Mouse (Mus musculus): ENCODE measurements at regions not wholly inside any gene's neighbourhood (a gene's known extent, or its start where the extent isn't known, plus 50 kb on each side); places are given as distances from the start of the nearest gene placed in this dataset.

- no peak for ATAC-seq
- no peak overlapping the region for H3K4me2 ChIP-seq (ENCODE audit: low read length)
- no peak overlapping the region for H3K4me3 ChIP-seq (ENCODE audit: low read length)
- no peaks in the 10 kb centered on the region for H3K36me3 ChIP-seq (ENCODE audit: control insufficient read depth, insufficient read depth, low read length)
- no peak overlapping the region for H3K27ac ChIP-seq (ENCODE audit: low read depth, low read length)
- WGBS, result 57% methylated on average over 5 of the region's 5 CpGs
- H3K27me3 ChIP-seq (replicated peaks; ENCODE audit: control insufficient read depth, insufficient read depth, low read length), result no peaks in the 10 kb centered on the region
- no peaks in the 10 kb centered on the region for H3K9me3 ChIP-seq (ENCODE audit: control insufficient read depth, low read length)
- no peaks in the 10 kb centered on the region for H3K4me1 ChIP-seq (ENCODE audit: control insufficient read depth, insufficient read depth, low read depth, low read length)
- no peak overlapping the region for H3K9ac ChIP-seq (ENCODE audit: low read depth, low read length)
Observed at GRCm38 (mm10) chr17:51357690-51358361, 178.7 kb upstream of the Tbc1d5 start.

GRCm38 (mm10) chr17:51356447-51356846 lies 177.3 kb upstream of the Tbc1d5 start:
- peak overlapping the region; percentile 27; the same call in 1 of the 2 replicates for H3K4me2 ChIP-seq (ENCODE audit: low read length)
- no peaks in the 10 kb centered on the region for H3K9me3 ChIP-seq (ENCODE audit: control insufficient read depth, low read length)
- WGBS, result 52% methylated on average over 8 of the region's 8 CpGs
- no peak for ATAC-seq
- H3K9ac ChIP-seq (ENCODE audit: low read depth, low read length), result no peak overlapping the region
- H3K4me1 ChIP-seq (ENCODE audit: control insufficient read depth, insufficient read depth, low read depth, low read length), result no peaks in the 10 kb centered on the region
- H3K4me3 ChIP-seq (ENCODE audit: low read length), result no peak overlapping the region
- H3K36me3 ChIP-seq (ENCODE audit: control insufficient read depth, insufficient read depth, low read length), result no peaks in the 10 kb centered on the region
- H3K27me3 ChIP-seq (replicated peaks; ENCODE audit: control insufficient read depth, insufficient read depth, low read length), result no peaks in the 10 kb centered on the region
- no peak overlapping the region for H3K27ac ChIP-seq (ENCODE audit: low read depth, low read length)

- WGBS, result 75% methylated on average over 7 of the region's 7 CpGs
- no peak overlapping the region for H3K4me3 ChIP-seq (ENCODE audit: low read length)
- H3K4me2 ChIP-seq (ENCODE audit: low read length), result peak overlapping the region; percentile 16; the same call in 1 of the 2 replicates
- no peak overlapping the region for H3K9ac ChIP-seq (ENCODE audit: low read depth, low read length)
- no peaks in the 10 kb centered on the region for H3K4me1 ChIP-seq (ENCODE audit: control insufficient read depth, insufficient read depth, low read depth, low read length)
- ATAC-seq, result no peak
- H3K36me3 ChIP-seq (ENCODE audit: control insufficient read depth, insufficient read depth, low read length), result no peaks in the 10 kb centered on the region
- H3K27ac ChIP-seq (ENCODE audit: low read depth, low read length), result no peak overlapping the region
- H3K27me3 ChIP-seq (replicated peaks; ENCODE audit: control insufficient read depth, insufficient read depth, low read length), result no peaks in the 10 kb centered on the region
- H3K9me3 ChIP-seq (ENCODE audit: control insufficient read depth, low read length), result no peaks in the 10 kb centered on the region
Observed at GRCm38 (mm10) chr17:51321868-51322267, 142.7 kb upstream of the Tbc1d5 start.

- H3K9ac ChIP-seq (ENCODE audit: low read depth, low read length), result no peak overlapping the region
- H3K27me3 ChIP-seq (replicated peaks; ENCODE audit: control insufficient read depth, insufficient read depth, low read length), result no peaks in the 10 kb centered on the region
- peak; percentile 76; the same call in 1 of the 2 replicates for ATAC-seq
- no peaks in the 10 kb centered on the region for H3K9me3 ChIP-seq (ENCODE audit: control insufficient read depth, low read length)
- no peaks in the 10 kb centered on the region for H3K4me1 ChIP-seq (ENCODE audit: control insufficient read depth, insufficient read depth, low read depth, low read length)
- WGBS, result 54% methylated on average over 5 of the region's 5 CpGs
- no peak overlapping the region for H3K4me3 ChIP-seq (ENCODE audit: low read length)
- no peak overlapping the region for H3K4me2 ChIP-seq (ENCODE audit: low read length)
- H3K27ac ChIP-seq (ENCODE audit: low read depth, low read length), result no peak overlapping the region
- no peaks in the 10 kb centered on the region for H3K36me3 ChIP-seq (ENCODE audit: control insufficient read depth, insufficient read depth, low read length)
Observed at GRCm38 (mm10) chr17:51321025-51321424, 141.9 kb upstream of the Tbc1d5 start.

- no peaks in the 10 kb centered on the region for H3K27me3 ChIP-seq (replicated peaks; ENCODE audit: control insufficient read depth, insufficient read depth, low read length)
- H3K27ac ChIP-seq (ENCODE audit: low read depth, low read length), result no peak overlapping the region
- no peaks in the 10 kb centered on the region for H3K9me3 ChIP-seq (ENCODE audit: control insufficient read depth, low read length)
- no peak overlapping the region for H3K4me3 ChIP-seq (ENCODE audit: low read length)
- no peaks in the 10 kb centered on the region for H3K4me1 ChIP-seq (ENCODE audit: control insufficient read depth, insufficient read depth, low read depth, low read length)
- H3K36me3 ChIP-seq (ENCODE audit: control insufficient read depth, insufficient read depth, low read length), result no peaks in the 10 kb centered on the region
- H3K9ac ChIP-seq (ENCODE audit: low read depth, low read length), result no peak overlapping the region
- H3K4me2 ChIP-seq (ENCODE audit: low read length), result peak overlapping the region; percentile 31
- ATAC-seq, result peak; percentile 58; the same call in 1 of the 2 replicates
- 46% methylated on average over 14 of the region's 14 CpGs for WGBS
Observed at GRCm38 (mm10) chr17:51304964-51305363, 125.8 kb upstream of the Tbc1d5 start.

- Histone ChIP-seq H3K27me3 (replicated peaks; ENCODE audit: control insufficient read depth, insufficient read depth, low read length) (no peaks in the 10 kb centered on the region), H3K9ac (ENCODE audit: low read depth, low read length) (no peak overlapping the region), H3K36me3 (ENCODE audit: control insufficient read depth, insufficient read depth, low read length) (no peaks in the 10 kb centered on the region), H3K4me2 (ENCODE audit: low read length) (no peak overlapping the region), H3K4me3 (ENCODE audit: low read length) (no peak overlapping the region), H3K27ac (ENCODE audit: low read depth, low read length) (no peak overlapping the region), H3K9me3 (ENCODE audit: control insufficient read depth, low read length) (no peaks in the 10 kb centered on the region), H3K4me1 (ENCODE audit: control insufficient read depth, insufficient read depth, low read depth, low read length) (no peaks in the 10 kb centered on the region)
- no peak for ATAC-seq
- WGBS, result 94% methylated on average over 1 of the region's 1 CpGs
Observed at GRCm38 (mm10) chr17:51290741-51291140, 111.6 kb upstream of the Tbc1d5 start.

GRCm38 (mm10) chr17:51288751-51289150 lies 109.6 kb upstream of the Tbc1d5 start:
- ATAC-seq, result no peak
- H3K9ac ChIP-seq (ENCODE audit: low read depth, low read length), result no peak overlapping the region
- 81% methylated on average over 7 of the region's 7 CpGs for WGBS
- H3K36me3 ChIP-seq (ENCODE audit: control insufficient read depth, insufficient read depth, low read length), result no peaks in the 10 kb centered on the region
- no peaks in the 10 kb centered on the region for H3K9me3 ChIP-seq (ENCODE audit: control insufficient read depth, low read length)
- H3K4me2 ChIP-seq (ENCODE audit: low read length), result no peak overlapping the region
- H3K4me3 ChIP-seq (ENCODE audit: low read length), result no peak overlapping the region
- H3K4me1 ChIP-seq (ENCODE audit: control insufficient read depth, insufficient read depth, low read depth, low read length), result no peaks in the 10 kb centered on the region
- no peaks in the 10 kb centered on the region for H3K27me3 ChIP-seq (replicated peaks; ENCODE audit: control insufficient read depth, insufficient read depth, low read length)
- no peak overlapping the region for H3K27ac ChIP-seq (ENCODE audit: low read depth, low read length)

- H3K4me1 ChIP-seq (ENCODE audit: control insufficient read depth, insufficient read depth, low read depth, low read length), result no peaks in the 10 kb centered on the region
- no peak overlapping the region for H3K27ac ChIP-seq (ENCODE audit: low read depth, low read length)
- no peak for ATAC-seq
- 87% methylated on average over 8 of the region's 8 CpGs for WGBS
- H3K4me2 ChIP-seq (ENCODE audit: low read length), result no peak overlapping the region
- H3K36me3 ChIP-seq (ENCODE audit: control insufficient read depth, insufficient read depth, low read length), result no peaks in the 10 kb centered on the region
- no peak overlapping the region for H3K9ac ChIP-seq (ENCODE audit: low read depth, low read length)
- no peak overlapping the region for H3K4me3 ChIP-seq (ENCODE audit: low read length)
- no peaks in the 10 kb centered on the region for H3K27me3 ChIP-seq (replicated peaks; ENCODE audit: control insufficient read depth, insufficient read depth, low read length)
- no peaks in the 10 kb centered on the region for H3K9me3 ChIP-seq (ENCODE audit: control insufficient read depth, low read length)
Observed at GRCm38 (mm10) chr17:51287878-51288277, 108.7 kb upstream of the Tbc1d5 start.

- Histone ChIP-seq H3K4me1 (ENCODE audit: control insufficient read depth, insufficient read depth, low read depth, low read length) (no peaks in the 10 kb centered on the region), H3K27ac (ENCODE audit: low read depth, low read length) (no peak overlapping the region), H3K27me3 (replicated peaks; ENCODE audit: control insufficient read depth, insufficient read depth, low read length) (no peaks in the 10 kb centered on the region), H3K9me3 (ENCODE audit: control insufficient read depth, low read length) (no peaks in the 10 kb centered on the region), H3K4me2 (ENCODE audit: low read length) (no peak overlapping the region), H3K9ac (ENCODE audit: low read depth, low read length) (no peak overlapping the region), H3K4me3 (ENCODE audit: low read length) (no peak overlapping the region), H3K36me3 (ENCODE audit: control insufficient read depth, insufficient read depth, low read length) (no peaks in the 10 kb centered on the region)
- no peak for ATAC-seq
- WGBS, result 57% methylated on average over 5 of the region's 5 CpGs
Observed at GRCm38 (mm10) chr17:51285362-51285761, 106.2 kb upstream of the Tbc1d5 start.

Measured in hindbrain, embryonic 16.5 days (tissue).